Mouse (Mus musculus) CH12.LX (cell line): Measurements from ENCODE around the gene Ccdc194. TPM values are rescaled to one million over a fixed set of nuclear protein-coding genes. Genes with fewer than 3 reads are reported as not detected.

Experiments used
- DNase-seq: peaks from one replicate; pipeline ENCODE4 v3.0.0-alpha.2; 2013; ENCODE audit errors: extremely low read depth
- H3K27ac ChIP-seq: 2 replicates; pipeline ENCODE4 v1.5.1; 2012; ENCODE audit warnings: low read depth, mild to moderate bottlenecking, control low read depth, moderate library complexity; ENCODE audit not compliant: insufficient read depth
- H3K27me3 ChIP-seq: replicated peaks from 2 replicates; pipeline ENCODE3; 2012; ENCODE audit warnings: inconsistent platforms
- H3K36me3 ChIP-seq, 2 experiments: replicated peaks in 1 of 2; 2 replicates each; pipeline versions ENCODE3 to v1.6.1; 2012; ENCODE audit warnings: inconsistent platforms in 1 of 2, low read length in 1 of 2, mild to moderate bottlenecking in 1 of 2, mixed read lengths in 1 of 2, moderate library complexity in 1 of 2; ENCODE audit not compliant: control insufficient read depth in 1 of 2, insufficient read depth in 1 of 2
- H3K4me1 ChIP-seq, 2 experiments: 2 replicates each; pipeline ENCODE4 v1.6.1; 2012; ENCODE audit warnings: inconsistent platforms in 1 of 2, moderate library complexity in 1 of 2; ENCODE audit not compliant: insufficient read depth in 2 of 2, control insufficient read depth in 1 of 2
- H3K4me2 ChIP-seq: 2 replicates; pipeline ENCODE4 v1.6.1; 2012; ENCODE audit warnings: low read depth, mild to moderate bottlenecking, control low read depth; ENCODE audit not compliant: poor library complexity, insufficient read depth, severe bottlenecking
- H3K4me3 ChIP-seq, 3 experiments: fragments of 150-350 bp in 1 of 3; sonication (generic) in 1 of 3; replicated peaks in 1 of 3; 2 replicates each; pipeline versions ENCODE3 to v1.5.1; 2011 to 2012; ENCODE audit warnings: low read depth in 2 of 3, low read length in 2 of 3, mild to moderate bottlenecking in 2 of 3, moderate library complexity in 2 of 3, control low read depth in 1 of 3, improper control_type of control experiment in 1 of 3, inconsistent platforms in 1 of 3, mixed read lengths in 1 of 3; ENCODE audit not compliant: poor library complexity in 1 of 3
- H3K79me2 ChIP-seq: replicated peaks from 2 replicates; pipeline ENCODE4 v1.6.1; 2012; ENCODE audit warnings: mild to moderate bottlenecking, moderate library complexity; ENCODE audit not compliant: control insufficient read depth, poor library complexity, insufficient read depth, severe bottlenecking; ENCODE audit errors: extremely low read depth
- H3K9ac ChIP-seq: 2 replicates; pipeline ENCODE4 v1.6.1; 2012; ENCODE audit warnings: low read depth, mild to moderate bottlenecking, control low read depth, moderate library complexity; ENCODE audit not compliant: insufficient read depth
- H3K9me3 ChIP-seq: replicated peaks from 2 replicates; pipeline ENCODE3; 2012; ENCODE audit warnings: low read length, inconsistent platforms, mixed read lengths
- BHLHE40 ChIP-seq: IDR thresholded peaks from 2 replicates; pipeline ENCODE4 v1.6.1; 2011; ENCODE audit warnings: mild to moderate bottlenecking, low read depth, low read length, improper control_type of control experiment
- CHD1 ChIP-seq: IDR thresholded peaks from 2 replicates; pipeline ENCODE4 v1.6.1; 2012; ENCODE audit warnings: low read depth, low read length, improper control_type of control experiment, inconsistent platforms
- CHD2 ChIP-seq: IDR thresholded peaks from 2 replicates; pipeline ENCODE4 v1.6.1; 2011; ENCODE audit warnings: low read length, improper control_type of control experiment
- CTCF ChIP-seq, 2 experiments: IDR thresholded peaks in 1 of 2; conservative IDR thresholded peaks in 1 of 2; 2 replicates each; pipeline ENCODE4 v1.5.1; 2011 to 2012; ENCODE audit warnings: low read depth in 2 of 2, low read length in 2 of 2, improper control_type of control experiment in 1 of 2, inconsistent platforms in 1 of 2, mild to moderate bottlenecking in 1 of 2, moderate library complexity in 1 of 2
- E2F4 ChIP-seq: IDR thresholded peaks from 2 replicates; pipeline ENCODE4 v1.6.1; 2011; ENCODE audit warnings: low read depth, low read length, improper control_type of control experiment; ENCODE audit not compliant: insufficient replicate concordance
- ELF1 ChIP-seq: IDR thresholded peaks from 2 replicates; pipeline ENCODE4 v1.6.1; 2014; ENCODE audit warnings: low read depth, mild to moderate bottlenecking, inconsistent platforms, low read length, improper control_type of control experiment
- ETS1 ChIP-seq: conservative IDR thresholded peaks from 2 replicates; pipeline ENCODE4 v1.6.1; 2012; ENCODE audit warnings: low read depth, mild to moderate bottlenecking, inconsistent platforms, low read length, improper control_type of control experiment, moderate library complexity
- JUND ChIP-seq: conservative IDR thresholded peaks from 2 replicates; pipeline ENCODE4 v1.6.1; 2011; ENCODE audit warnings: low read depth, low read length, improper control_type of control experiment
- KAT2A ChIP-seq: IDR thresholded peaks from 2 replicates; pipeline ENCODE4 v1.6.1; 2012; ENCODE audit warnings: low read length, improper control_type of control experiment, inconsistent platforms; ENCODE audit not compliant: insufficient replicate concordance
- MAZ ChIP-seq: IDR thresholded peaks from 2 replicates; pipeline ENCODE4 v1.6.1; 2012; ENCODE audit warnings: low read depth, mild to moderate bottlenecking, inconsistent platforms, low read length, improper control_type of control experiment, moderate library complexity
- MEF2A ChIP-seq: IDR thresholded peaks from 2 replicates; pipeline ENCODE4 v1.6.1; 2014; ENCODE audit warnings: low read depth, mild to moderate bottlenecking, inconsistent platforms, low read length, improper control_type of control experiment, borderline replicate concordance
- NELFE ChIP-seq: IDR thresholded peaks from 2 replicates; pipeline ENCODE4 v1.6.1; 2011; ENCODE audit warnings: low read depth, low read length, improper control_type of control experiment
- NRF1 ChIP-seq: IDR thresholded peaks from 2 replicates; pipeline ENCODE4 v1.6.1; 2014; ENCODE audit warnings: low read depth, mild to moderate bottlenecking, inconsistent platforms, low read length, improper control_type of control experiment, moderate library complexity
- RCOR1 ChIP-seq: conservative IDR thresholded peaks from 2 replicates; pipeline ENCODE4 v1.6.1; 2012; ENCODE audit warnings: low read depth, mild to moderate bottlenecking, inconsistent platforms, low read length, improper control_type of control experiment
- SIN3A ChIP-seq: IDR thresholded peaks from 2 replicates; pipeline ENCODE4 v1.6.1; 2012; ENCODE audit warnings: low read length, improper control_type of control experiment, inconsistent platforms
- UBTF ChIP-seq: IDR thresholded peaks from 2 replicates; pipeline ENCODE4 v1.6.1; 2012; ENCODE audit warnings: low read depth, mild to moderate bottlenecking, inconsistent platforms, low read length, improper control_type of control experiment, moderate library complexity
- ZC3H11A ChIP-seq: IDR thresholded peaks from 2 replicates; pipeline ENCODE4 v1.6.1; 2012; ENCODE audit warnings: low read depth, mild to moderate bottlenecking, inconsistent platforms, low read length, improper control_type of control experiment
- dilution Hi-C: fragments of 300-500 bp; cut with MboI; formaldehyde crosslinking; loops from 2 replicates; pipeline ENCODE4 v1.14.3; 2020; ENCODE audit warnings: low sequenced_read_pairs; ENCODE audit not compliant: extremely low pct_unique_long_range_greater_than_20kb, extremely low pct_ligation_motif_present
- in situ Hi-C: fragments of 300-500 bp; cut with MboI; formaldehyde crosslinking; loops from 3 replicates; pipeline ENCODE4 v1.14.3; 2019; ENCODE audit warnings: low sequenced_read_pairs, low pct_ligation_motif_present, low pct_unique_long_range_greater_than_20kb, mixed read lengths
- polyA plus RNA-seq: library from polyadenylated mRNA; unstranded; fragments of >175 nt; gene quantifications from 2 replicates; pipeline ENCODE4 v1.2.1, GENCODE M21; 2012; ENCODE audit warnings: low read depth; ENCODE audit not compliant: insufficient read length
- total RNA-seq, 2 experiments: library from RNA; depleted of rRNA; stranded (reverse); fragments of 300-350 nt in 1 of 2; fragments of >200 nt in 1 of 2; gene quantifications; 2 replicates each; pipeline ENCODE4 v1.2.3; 2012 to 2014

Ccdc194 gene
- total and polyA plus RNA-seq, 3 experiments, result not detected

- Histone ChIP-seq H3K4me2 (no peak overlapping the region), H3K9ac (no peak overlapping the region), H3K27ac (no peak overlapping the region), H3K36me3 (no peaks in the 10 kb centered on the region), H3K4me3 (no peak overlapping the region), H3K27me3 (peaks cover 2% of the 10 kb centered on the region), H3K4me1 (peaks cover 10 to 13% of the 10 kb centered on the region in 2 experiments), H3K9me3 (no peaks in the 10 kb centered on the region), H3K79me2 (no peaks in the 10 kb centered on the region)
- dilution Hi-C loops (no loop called here), in situ Hi-C loops (no loop called here)
- no peak for DNase-seq
- TF ChIP-seq ZC3H11A (no peak), NRF1 (no peak), CHD2 (no peak), E2F4 (no peak), CHD1 (no peak), JUND (no peak), ELF1 (no peak), BHLHE40 (no peak), MAZ (no peak), RCOR1 (no peak), UBTF (no peak), SIN3A (no peak), MEF2A (no peak), KAT2A (no peak), NELFE (no peak)
These were observed 47.5 kb upstream of the Ccdc194 start for GRCm38 (mm10) chr8:71572847-71573633.

GRCm38 (mm10) chr8:71572077-71572476 lies 46.6 kb upstream of the Ccdc194 start:
- TF ChIP-seq ETS1, result no peak
- peak in 1 of 2 experiments; percentile 18; a peak in 2 of 4 replicates for TF ChIP-seq CTCF (conservative IDR thresholded peaks at IDR 0.05 in 1 of 2, IDR thresholded peaks at IDR 0.05 in 1 of 2; ENCODE audit: low read depth in 2 of 2, low read length in 2 of 2)

More at GRCm38 (mm10) chr8:71572077-71572476, 46.6 kb upstream of the Ccdc194 start:
- dilution Hi-C loops, result no loop called here
- no peak overlapping the region for H3K4me3 ChIP-seq
- peaks cover 10 to 13% of the 10 kb centered on the region in 2 experiments for H3K4me1 ChIP-seq
- H3K27ac ChIP-seq, result no peak overlapping the region
- in situ Hi-C loops, result no loop called here
- no peak overlapping the region for H3K9ac ChIP-seq
- peaks cover 3% of the 10 kb centered on the region for H3K27me3 ChIP-seq
- no peak for DNase-seq
- H3K4me2 ChIP-seq, result no peak overlapping the region
- H3K36me3 ChIP-seq, result no peaks in the 10 kb centered on the region
- no peaks in the 10 kb centered on the region for H3K9me3 ChIP-seq
- no peaks in the 10 kb centered on the region for H3K79me2 ChIP-seq
